Mouse (Mus musculus): Measurements from ENCODE around the gene Abhd12. TPM values are rescaled to one million over a fixed set of nuclear protein-coding genes. Genes with fewer than 3 reads are reported as not detected.
A peak's percentile ranks its signal among the peaks of the same experiment; 100 is the strongest.
"Not testable (repeated sequence)": the region's sequence is repeated elsewhere in the genome, so short reads cannot be mapped to it uniquely, and the experiment has no call there.

Gene Abhd12
- polyA plus RNA-seq (2015; fragmentation: Nextera tagmentation; extraction: Ambion mirVana): 40.5 and 41.5 TPM in 2 replicates

- no peaks in the 10 kb centered on the region for H3K27me3 ChIP-seq (replicated peaks; ENCODE audit: control insufficient read depth, insufficient read depth, low read length)
- ATAC-seq: peak; percentile 96
Measured at GRCm38 (mm10) chr2:150904272-150904935, at the start of gene Abhd12. Gene Abhd12 (minus strand): TSS chr2:150904741.

GRCm38 (mm10) chr2:150951201-150951600, 46.7 kb upstream of the Abhd12 start:
- Histone ChIP-seq H3K27ac (ENCODE audit: low read depth, low read length) (no peak overlapping the region), H3K4me1 (replicated peaks; ENCODE audit: control insufficient read depth, insufficient read depth, low read length) (no peaks in the 10 kb centered on the region), H3K27me3 (replicated peaks; ENCODE audit: control insufficient read depth, insufficient read depth, low read length) (no peaks in the 10 kb centered on the region), H3K9ac (ENCODE audit: low read depth, low read length) (no peak overlapping the region), H3K4me2 (replicated peaks; ENCODE audit: low read depth) (no peak overlapping the region), H3K9me3 (ENCODE audit: control insufficient read depth) (no peaks in the 10 kb centered on the region), H3K36me3 (ENCODE audit: control insufficient read depth, insufficient read depth) (peaks cover 4% of the 10 kb centered on the region; the same call in 1 of the 2 replicates), H3K4me3 (ENCODE audit: low read depth, low read length) (no peak overlapping the region)
- TF ChIP-seq CTCF (IDR thresholded peaks at IDR 0.05; ENCODE audit: low read depth): no peak
- 100% methylated on average over 2 of the region's 2 CpGs for WGBS
- ATAC-seq: no peak

More at GRCm38 (mm10) chr2:150904272-150904935, at the start of gene Abhd12:
- under 1% methylated on average over 70 of the region's 72 CpGs for WGBS
- peak within 1 kb of the TSS; percentile 81 for H3K4me3 ChIP-seq (ENCODE audit: low read depth, low read length)
- H3K36me3 ChIP-seq (ENCODE audit: control insufficient read depth, insufficient read depth): no peaks in the 10 kb centered on the region
- no peaks in the 10 kb centered on the region for H3K4me1 ChIP-seq (replicated peaks; ENCODE audit: control insufficient read depth, insufficient read depth, low read length)
- peak; percentile 38 for TF ChIP-seq CTCF (IDR thresholded peaks at IDR 0.05; ENCODE audit: low read depth)
- H3K4me2 ChIP-seq (replicated peaks; ENCODE audit: low read depth): peak within 1 kb of the TSS; percentile 97
- no peaks in the 10 kb centered on the region for H3K9me3 ChIP-seq (ENCODE audit: control insufficient read depth)
- peak within 1 kb of the TSS; percentile 60 for H3K27ac ChIP-seq (ENCODE audit: low read depth, low read length)
- peak within 1 kb of the TSS; percentile 69 for H3K9ac ChIP-seq (ENCODE audit: low read depth, low read length)

GRCm38 (mm10) chr2:150950056-150950455, 45.5 kb upstream of the Abhd12 start:
- Histone ChIP-seq H3K4me2 (replicated peaks; ENCODE audit: low read depth) (no peak overlapping the region), H3K36me3 (ENCODE audit: control insufficient read depth, insufficient read depth) (no peaks in the 10 kb centered on the region; the same call in 1 of the 2 replicates), H3K9me3 (ENCODE audit: control insufficient read depth) (no peaks in the 10 kb centered on the region), H3K27ac (ENCODE audit: low read depth, low read length) (no peak overlapping the region), H3K4me1 (replicated peaks; ENCODE audit: control insufficient read depth, insufficient read depth, low read length) (no peaks in the 10 kb centered on the region), H3K9ac (ENCODE audit: low read depth, low read length) (no peak overlapping the region), H3K27me3 (replicated peaks; ENCODE audit: control insufficient read depth, insufficient read depth, low read length) (no peaks in the 10 kb centered on the region), H3K4me3 (ENCODE audit: low read depth, low read length) (no peak overlapping the region)
- no peak for ATAC-seq
- 89% methylated on average over 6 of the region's 6 CpGs for WGBS
- TF ChIP-seq CTCF (IDR thresholded peaks at IDR 0.05; ENCODE audit: low read depth): no peak

- Histone ChIP-seq H3K27ac (ENCODE audit: low read depth, low read length) (no peak overlapping the region), H3K9me3 (ENCODE audit: control insufficient read depth) (no peaks in the 10 kb centered on the region), H3K9ac (ENCODE audit: low read depth, low read length) (no peak overlapping the region), H3K36me3 (ENCODE audit: control insufficient read depth, insufficient read depth) (no peaks in the 10 kb centered on the region; the same call in 1 of the 2 replicates), H3K4me3 (ENCODE audit: low read depth, low read length) (no peak overlapping the region), H3K4me1 (replicated peaks; ENCODE audit: control insufficient read depth, insufficient read depth, low read length) (no peaks in the 10 kb centered on the region), H3K4me2 (replicated peaks; ENCODE audit: low read depth) (no peak overlapping the region), H3K27me3 (replicated peaks; ENCODE audit: control insufficient read depth, insufficient read depth, low read length) (no peaks in the 10 kb centered on the region)
- no peak for TF ChIP-seq CTCF (IDR thresholded peaks at IDR 0.05; ENCODE audit: low read depth)
- ATAC-seq: no peak
- 93% methylated on average over 3 of the region's 3 CpGs for WGBS
Measured at GRCm38 (mm10) chr2:150949652-150950051, 45.1 kb upstream of the Abhd12 start.

- Histone ChIP-seq H3K27me3 (replicated peaks; ENCODE audit: control insufficient read depth, insufficient read depth, low read length) (no peaks in the 10 kb centered on the region), H3K9ac (ENCODE audit: low read depth, low read length) (no peak overlapping the region), H3K36me3 (ENCODE audit: control insufficient read depth, insufficient read depth) (no peaks in the 10 kb centered on the region; the same call in 1 of the 2 replicates), H3K4me2 (replicated peaks; ENCODE audit: low read depth) (no peak overlapping the region), H3K4me3 (ENCODE audit: low read depth, low read length) (no peak overlapping the region), H3K4me1 (replicated peaks; ENCODE audit: control insufficient read depth, insufficient read depth, low read length) (no peaks in the 10 kb centered on the region), H3K27ac (ENCODE audit: low read depth, low read length) (no peak overlapping the region), H3K9me3 (ENCODE audit: control insufficient read depth) (no peaks in the 10 kb centered on the region)
- TF ChIP-seq CTCF (IDR thresholded peaks at IDR 0.05; ENCODE audit: low read depth): no peak
- no peak for ATAC-seq
- WGBS: 74% methylated on average over 5 of the region's 5 CpGs
Measured at GRCm38 (mm10) chr2:150948786-150949185, 44.2 kb upstream of the Abhd12 start.

GRCm38 (mm10) chr2:150947880-150948611, 43.5 kb upstream of the Abhd12 start:
- H3K4me2 ChIP-seq (replicated peaks; ENCODE audit: low read depth): not testable (repeated sequence)

GRCm38 (mm10) chr2:150947341-150947740, 42.8 kb upstream of the Abhd12 start:
- not testable (repeated sequence) for ATAC-seq; H3K27ac ChIP-seq (ENCODE audit: low read depth, low read length); H3K9ac ChIP-seq (ENCODE audit: low read depth, low read length); H3K9me3 ChIP-seq (ENCODE audit: control insufficient read depth); H3K4me2 ChIP-seq (replicated peaks; ENCODE audit: low read depth); H3K4me3 ChIP-seq (ENCODE audit: low read depth, low read length); H3K36me3 ChIP-seq (ENCODE audit: control insufficient read depth, insufficient read depth); H3K27me3 ChIP-seq (replicated peaks; ENCODE audit: control insufficient read depth, insufficient read depth, low read length); H3K4me1 ChIP-seq (replicated peaks; ENCODE audit: control insufficient read depth, insufficient read depth, low read length)
- WGBS: 92% methylated on average over 5 of the region's 5 CpGs

More at GRCm38 (mm10) chr2:150947880-150948611, 43.5 kb upstream of the Abhd12 start:
- not testable (repeated sequence) for H3K36me3 ChIP-seq (ENCODE audit: control insufficient read depth, insufficient read depth); H3K27me3 ChIP-seq (replicated peaks; ENCODE audit: control insufficient read depth, insufficient read depth, low read length); ATAC-seq; H3K27ac ChIP-seq (ENCODE audit: low read depth, low read length); H3K9ac ChIP-seq (ENCODE audit: low read depth, low read length); H3K4me3 ChIP-seq (ENCODE audit: low read depth, low read length); H3K9me3 ChIP-seq (ENCODE audit: control insufficient read depth); H3K4me1 ChIP-seq (replicated peaks; ENCODE audit: control insufficient read depth, insufficient read depth, low read length)
- WGBS: 86% methylated on average over 12 of the region's 12 CpGs

Data from intestine, postnatal 0 days (tissue).